Mouse (Mus musculus): ENCODE results near the gene Tmprss11b. TPM values are rescaled to one million over a fixed set of nuclear protein-coding genes. Genes with fewer than 3 reads are reported as not detected.

Gene Tmprss11b
- polyA plus RNA-seq, 1 experiment from 2014 or later = not detected

Other genes with a start within 250 kb of the Tmprss11b start
- not detected in 2 replicates for gene Tmprss11a, start 207.4 kb downstream of the Tmprss11b start, polyA plus RNA-seq (2016; fragmentation: Nextera tagmentation; extraction: Ambion mirVana)
- not detected in 2 replicates for gene Tmprss11g, start 157.8 kb downstream of the Tmprss11b start, polyA plus RNA-seq (2016; fragmentation: Nextera tagmentation; extraction: Ambion mirVana)
- gene Tmprss11f, start 43.9 kb downstream of the Tmprss11b start, polyA plus RNA-seq (2016; fragmentation: Nextera tagmentation; extraction: Ambion mirVana) = not detected in 2 replicates
- gene Tmprss11e, start 69.5 kb upstream of the Tmprss11b start, polyA plus RNA-seq (2016; fragmentation: Nextera tagmentation; extraction: Ambion mirVana) = not detected in 2 replicates
- gene Ythdc1, start 127.9 kb upstream of the Tmprss11b start, polyA plus RNA-seq (2016; fragmentation: Nextera tagmentation; extraction: Ambion mirVana) = 49.0 and 50.6 TPM in 2 replicates
- not detected in 2 replicates for gene Ugt2b34, start 230.6 kb upstream of the Tmprss11b start, polyA plus RNA-seq (2016; fragmentation: Nextera tagmentation; extraction: Ambion mirVana)

Data from neural tube, embryonic 12.5 days (tissue).